Mouse (Mus musculus): Measurements from ENCODE around the gene Capn11.

GRCm38 (mm10) chr17:45689120-45689519, 30.0 kb upstream of the Capn11 start:
- TF ChIP-seq POLR2A (IDR thresholded peaks at IDR 0.05; ENCODE audit: control insufficient read depth, low read depth, low read length) (no peak), CTCF (IDR thresholded peaks at IDR 0.05; ENCODE audit: control insufficient read depth, insufficient read depth, insufficient replicate concordance, low read depth, low read length) (no peak)
